Mouse (Mus musculus) hindbrain, embryonic 13.5 days (tissue): ENCODE results near the gene Ctns. TPM values are rescaled to one million over a fixed set of nuclear protein-coding genes. Genes with fewer than 3 reads are reported as not detected.
A peak's percentile ranks its signal among the peaks of the same experiment; 100 is the strongest.

Experiments used
- ATAC-seq: fragments of 200-750 bp; cut with Nextera tagmentation; 2 replicates; pipeline ENCODE4 v1.8.0; 2017; ENCODE audit warnings: moderate TSS enrichment; ENCODE audit not compliant: low FRiP score
- H3K27ac ChIP-seq: fragments of 300-500 bp; sonication (generic); 2 replicates; pipeline ENCODE4 v1.5.1; 2015; ENCODE audit warnings: inconsistent platforms, mild to moderate bottlenecking, moderate library complexity
- H3K27me3 ChIP-seq: fragments of 300-500 bp; sonication (generic); 2 replicates; pipeline ENCODE4 v1.6.1; 2015; ENCODE audit warnings: mild to moderate bottlenecking, inconsistent platforms
- H3K36me3 ChIP-seq: fragments of 300-500 bp; sonication (generic); 2 replicates; pipeline ENCODE4 v1.6.1; 2015; ENCODE audit warnings: mild to moderate bottlenecking, inconsistent platforms
- H3K4me1 ChIP-seq: fragments of 300-500 bp; sonication (generic); replicated peaks from 2 replicates; pipeline ENCODE4 v1.6.1; 2015; ENCODE audit warnings: inconsistent platforms
- H3K4me2 ChIP-seq: fragments of 300-500 bp; sonication (generic); 2 replicates; pipeline ENCODE4 v1.6.1; 2015; ENCODE audit warnings: inconsistent platforms, mild to moderate bottlenecking, moderate library complexity
- H3K4me3 ChIP-seq: fragments of 300-500 bp; sonication (generic); 2 replicates; pipeline ENCODE4 v1.5.1; 2015; ENCODE audit warnings: mild to moderate bottlenecking, inconsistent platforms
- H3K9ac ChIP-seq: fragments of 300-500 bp; sonication (generic); 2 replicates; pipeline ENCODE4 v1.6.1; 2015; ENCODE audit warnings: mild to moderate bottlenecking, inconsistent platforms
- H3K9me3 ChIP-seq: fragments of 300-500 bp; sonication (generic); 2 replicates; pipeline ENCODE4 v1.6.1; 2016; ENCODE audit warnings: inconsistent platforms
- WGBS: fragments of 180-500 bp; shearing (Covaris S2); methylation state at CpG from one replicate; pipeline ENCODE4 v1.1.7; 2015; 5-methylcytosine and 5-hydroxymethylcytosine counted together
- polyA plus RNA-seq: library from polyadenylated mRNA; unstranded; fragments of >200 nt; fragmentation: Nextera tagmentation; extraction: Ambion mirVana; gene quantifications from 2 replicates; pipeline ENCODE4 v1.2.1, GENCODE M21; 2015

Gene Ctns
- polyA plus RNA-seq, 1 experiment from 2014 or later: 22.8 TPM

- H3K27me3 ChIP-seq: peaks cover 35% of the 10 kb centered on the region
- H3K4me2 ChIP-seq: no peak overlapping the region
- no peaks in the 10 kb centered on the region for H3K36me3 ChIP-seq
- no peak for ATAC-seq
- no peak overlapping the region for H3K9ac ChIP-seq
- peaks cover 12% of the 10 kb centered on the region for H3K4me1 ChIP-seq
- H3K27ac ChIP-seq: no peak overlapping the region
- 96% methylated on average over 4 of the region's 4 CpGs for WGBS
- H3K4me3 ChIP-seq: no peak overlapping the region
- H3K9me3 ChIP-seq: no peaks in the 10 kb centered on the region
Observed at GRCm38 (mm10) chr11:73161616-73162015, 37.2 kb downstream of the Ctns start.

GRCm38 (mm10) chr11:73160811-73161200, 38.0 kb downstream of the Ctns start:
- ATAC-seq: no peak
- Histone ChIP-seq H3K4me1 (peaks cover 12% of the 10 kb centered on the region), H3K9ac (no peak overlapping the region; the same call in 1 of the 2 replicates)

DNA sequence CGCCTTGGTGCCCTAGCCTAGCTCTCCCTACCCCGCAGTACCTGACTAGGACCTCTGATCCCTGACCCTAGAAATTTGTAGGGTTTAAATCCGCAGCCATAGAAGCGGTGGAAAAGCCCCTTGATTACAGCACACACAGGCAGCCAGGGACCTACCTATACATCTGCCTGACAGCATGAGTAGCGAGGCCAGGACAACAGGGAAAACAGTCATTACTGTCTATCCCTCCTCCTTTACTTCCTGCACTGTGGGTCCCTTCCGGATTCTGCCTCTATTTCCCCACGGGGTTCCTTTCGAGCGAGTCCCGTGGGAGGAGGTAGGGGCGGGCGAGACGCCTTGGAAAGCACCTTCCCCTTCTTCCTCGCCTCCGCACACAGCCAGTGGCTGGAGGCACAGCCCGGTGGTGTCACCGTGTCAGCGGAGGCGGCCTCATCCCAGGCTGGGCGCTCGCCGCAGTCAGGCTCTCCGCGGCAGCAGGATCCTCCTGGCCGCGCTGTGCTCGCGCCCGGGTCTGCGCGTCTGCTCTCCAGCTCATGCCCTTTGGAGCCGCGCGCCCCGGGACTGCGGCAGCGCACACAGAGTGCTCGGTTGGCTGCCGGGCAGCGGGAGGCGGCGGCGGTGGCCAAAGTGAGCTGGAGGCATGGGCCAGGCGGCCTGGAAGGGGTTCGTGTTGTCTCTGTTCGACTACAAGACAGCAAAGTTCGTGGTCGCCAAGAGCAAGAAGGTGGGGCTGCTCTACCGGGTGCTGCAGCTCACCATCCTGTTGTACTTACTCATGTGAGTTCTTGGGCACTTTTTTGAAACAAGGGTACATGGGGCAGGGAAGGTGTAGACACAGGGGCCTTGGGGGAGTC, 38.7 kb downstream of the Ctns start, which contains the start of gene P2rx5:
Gene P2rx5 (plus strand): TSS at position 465 of the 854 bp plus-strand sequence.
- peak; percentile 39 for ATAC-seq
- Histone ChIP-seq H3K36me3 (no peaks in the 10 kb centered on the region), H3K4me2 (peak within 1 kb of the TSS; percentile 84), H3K4me3 (peak within 1 kb of the TSS; percentile 48), H3K9me3 (no peaks in the 10 kb centered on the region), H3K9ac (peak within 1 kb of the TSS; percentile 75), H3K4me1 (peaks cover 12% of the 10 kb centered on the region), H3K27ac (no peak within 1 kb of the TSS), H3K27me3 (peaks cover 35% of the 10 kb centered on the region)
- WGBS: 2% methylated on average over 49 of the region's 49 CpGs

More at GRCm38 (mm10) chr11:73160811-73161200, 38.0 kb downstream of the Ctns start:
- Histone ChIP-seq H3K4me3 (peak overlapping the region; percentile 48), H3K4me2 (peak overlapping the region; percentile 84), H3K27ac (no peak overlapping the region), H3K27me3 (peaks cover 35% of the 10 kb centered on the region), H3K36me3 (no peaks in the 10 kb centered on the region), H3K9me3 (no peaks in the 10 kb centered on the region)
- 30% methylated on average over 6 of the region's 6 CpGs for WGBS

DNA sequence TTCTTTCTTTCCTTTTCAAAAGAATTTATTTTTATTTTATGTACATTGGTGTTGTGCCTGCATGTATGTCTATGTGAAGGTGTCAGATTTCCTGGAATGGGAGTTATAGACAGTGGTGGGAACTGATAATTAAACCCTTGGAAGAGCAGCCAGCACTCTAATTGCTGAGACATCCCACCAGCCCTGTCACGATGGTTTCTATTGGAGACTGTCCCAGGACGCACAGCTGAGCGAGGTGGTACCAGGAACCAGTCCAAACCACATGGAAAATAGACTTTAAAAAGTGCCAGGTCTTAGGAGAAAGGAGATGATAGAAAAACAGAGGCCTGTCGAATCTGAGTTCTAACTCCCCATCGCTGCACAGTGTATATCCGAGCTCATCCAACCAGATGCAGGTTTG, 43.8 kb downstream of the Ctns start:
- Histone ChIP-seq H3K36me3 (no peaks in the 10 kb centered on the region), H3K9me3 (no peaks in the 10 kb centered on the region), H3K4me2 (no peak overlapping the region), H3K4me3 (no peak overlapping the region), H3K4me1 (peaks cover 2% of the 10 kb centered on the region; the same call in 1 of the 2 replicates), H3K27me3 (peaks cover 17% of the 10 kb centered on the region), H3K27ac (no peak overlapping the region), H3K9ac (no peak overlapping the region)
- 84% methylated on average over 6 of the region's 6 CpGs for WGBS
- ATAC-seq: no peak

DNA sequence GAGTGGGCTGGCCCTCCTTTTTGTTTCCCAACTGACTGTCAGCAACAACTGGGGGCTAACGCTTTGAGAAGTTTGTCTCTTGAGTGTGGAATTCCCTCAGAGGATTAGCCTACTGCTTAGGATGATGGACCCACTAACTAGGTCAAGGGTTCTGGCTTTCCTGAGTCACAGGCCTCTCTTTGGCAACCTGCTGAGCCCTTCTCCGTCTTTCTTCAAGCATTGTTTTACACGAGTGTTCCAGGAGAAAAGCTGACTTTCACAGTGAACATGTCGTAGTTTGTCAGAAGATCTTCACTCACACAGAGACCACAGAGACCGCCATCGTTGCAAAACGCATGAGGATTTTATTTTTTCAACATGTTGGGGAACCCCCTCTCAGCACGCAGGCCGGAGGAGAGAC, 50.6 kb downstream of the Ctns start:
- H3K4me1 ChIP-seq: no peaks in the 10 kb centered on the region
- no peaks in the 10 kb centered on the region for H3K9me3 ChIP-seq
- H3K27ac ChIP-seq: no peak overlapping the region
- no peaks in the 10 kb centered on the region for H3K36me3 ChIP-seq
- no peak overlapping the region for H3K9ac ChIP-seq
- H3K4me2 ChIP-seq: no peak overlapping the region
- no peak for ATAC-seq
- 77% methylated on average over 9 of the region's 9 CpGs for WGBS
- no peak overlapping the region for H3K4me3 ChIP-seq
- no peaks in the 10 kb centered on the region for H3K27me3 ChIP-seq

GRCm38 (mm10) chr11:73146975-73147365, 51.9 kb downstream of the Ctns start:
- 70% methylated on average over 7 of the region's 7 CpGs for WGBS
- no peak overlapping the region for H3K9ac ChIP-seq
- no peaks in the 10 kb centered on the region for H3K36me3 ChIP-seq
- no peaks in the 10 kb centered on the region for H3K4me1 ChIP-seq
- H3K9me3 ChIP-seq: no peaks in the 10 kb centered on the region
- no peaks in the 10 kb centered on the region for H3K27me3 ChIP-seq
- no peak overlapping the region for H3K4me3 ChIP-seq
- no peak overlapping the region for H3K27ac ChIP-seq
- H3K4me2 ChIP-seq: no peak overlapping the region
- ATAC-seq: no peak

- H3K9me3 ChIP-seq: no peaks in the 10 kb centered on the region
- 60% methylated on average over 11 of the region's 11 CpGs for WGBS
- H3K9ac ChIP-seq: no peak overlapping the region
- H3K4me2 ChIP-seq: no peak overlapping the region
- no peak overlapping the region for H3K4me3 ChIP-seq
- H3K4me1 ChIP-seq: no peaks in the 10 kb centered on the region
- no peaks in the 10 kb centered on the region for H3K27me3 ChIP-seq
- H3K36me3 ChIP-seq: no peaks in the 10 kb centered on the region
- no peak for ATAC-seq
- no peak overlapping the region for H3K27ac ChIP-seq
Observed at GRCm38 (mm10) chr11:73146026-73146974, 52.5 kb downstream of the Ctns start.

DNA sequence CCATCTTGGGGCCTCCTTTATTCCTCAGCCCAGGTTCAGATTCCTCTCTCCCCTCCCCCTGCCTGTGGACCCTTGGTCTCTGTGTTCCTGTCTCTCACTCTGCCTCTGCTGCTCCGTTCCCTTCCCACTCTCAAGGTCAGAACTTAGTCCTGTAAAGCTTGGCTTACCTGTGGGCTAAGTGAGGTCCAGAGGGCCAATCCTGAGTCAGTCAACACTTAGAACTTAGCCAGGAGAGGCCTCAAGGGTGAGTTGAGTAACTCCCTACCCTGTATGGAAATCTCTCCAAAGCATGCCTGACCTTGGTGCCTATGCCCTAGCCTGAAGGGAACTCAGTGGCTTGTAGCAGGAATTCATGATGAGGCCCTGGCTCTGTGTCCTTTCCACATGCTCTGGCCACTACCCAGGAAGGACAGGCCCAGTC, 54.6 kb downstream of the Ctns start:
- H3K4me1 ChIP-seq: no peaks in the 10 kb centered on the region
- no peaks in the 10 kb centered on the region for H3K36me3 ChIP-seq
- no peak overlapping the region for H3K27ac ChIP-seq
- ATAC-seq: no peak
- no peak overlapping the region for H3K9ac ChIP-seq
- WGBS: 61% methylated on average over 1 of the region's 1 CpGs
- H3K4me3 ChIP-seq: no peak overlapping the region
- no peak overlapping the region for H3K4me2 ChIP-seq
- no peaks in the 10 kb centered on the region for H3K27me3 ChIP-seq
- H3K9me3 ChIP-seq: no peaks in the 10 kb centered on the region

- peaks cover 27% of the 10 kb centered on the region for H3K4me1 ChIP-seq
- no peaks in the 10 kb centered on the region for H3K9me3 ChIP-seq
- peaks cover 5% of the 10 kb centered on the region; the same call in 1 of the 2 replicates for H3K36me3 ChIP-seq
- H3K9ac ChIP-seq: peak within 1 kb of the TSS; percentile 79
- no peak within 1 kb of the TSS for H3K27ac ChIP-seq
- peak within 1 kb of the TSS; percentile 76 for H3K4me3 ChIP-seq
- no peaks in the 10 kb centered on the region for H3K27me3 ChIP-seq
- H3K4me2 ChIP-seq: peak within 1 kb of the TSS; percentile 90
- peak; percentile 97 for ATAC-seq
- WGBS: under 1% methylated on average over 84 of the region's 84 CpGs
Observed at GRCm38 (mm10) chr11:73137591-73138501, 61.0 kb downstream of the Ctns start, which contains the start of gene Haspin. Haspin (minus strand) TSS chr11:73138294.

- 43% methylated on average over 11 of the region's 11 CpGs for WGBS
- Histone ChIP-seq H3K4me1 (peaks cover 27% of the 10 kb centered on the region), H3K27me3 (no peaks in the 10 kb centered on the region), H3K27ac (no peak overlapping the region), H3K36me3 (peaks cover 11% of the 10 kb centered on the region; the same call in 1 of the 2 replicates), H3K4me3 (peak overlapping the region; percentile 76), H3K9me3 (no peaks in the 10 kb centered on the region), H3K9ac (peak overlapping the region; percentile 79), H3K4me2 (peak overlapping the region; percentile 90)
- no peak for ATAC-seq
Observed at GRCm38 (mm10) chr11:73137116-73137515, 61.7 kb downstream of the Ctns start.

- WGBS: 93% methylated on average over 6 of the region's 6 CpGs
- H3K4me3 ChIP-seq: peak overlapping the region; percentile 76
- peak overlapping the region; percentile 90 for H3K4me2 ChIP-seq
Observed at GRCm38 (mm10) chr11:73136587-73136986, 62.3 kb downstream of the Ctns start.

More at GRCm38 (mm10) chr11:73136587-73136986, 62.3 kb downstream of the Ctns start:
- peaks cover 27% of the 10 kb centered on the region for H3K4me1 ChIP-seq
- H3K9ac ChIP-seq: 0 out of 2 replicates have a peak overlapping the region, but pooled peaks have one; percentile 79
- H3K9me3 ChIP-seq: no peaks in the 10 kb centered on the region
- no peak for ATAC-seq
- H3K27ac ChIP-seq: no peak overlapping the region
- no peaks in the 10 kb centered on the region for H3K27me3 ChIP-seq
- H3K36me3 ChIP-seq: peaks cover 11% of the 10 kb centered on the region; the same call in 1 of the 2 replicates
